Mouse (Mus musculus): ENCODE measurements around the gene Kl.

The Kl gene

DNA sequence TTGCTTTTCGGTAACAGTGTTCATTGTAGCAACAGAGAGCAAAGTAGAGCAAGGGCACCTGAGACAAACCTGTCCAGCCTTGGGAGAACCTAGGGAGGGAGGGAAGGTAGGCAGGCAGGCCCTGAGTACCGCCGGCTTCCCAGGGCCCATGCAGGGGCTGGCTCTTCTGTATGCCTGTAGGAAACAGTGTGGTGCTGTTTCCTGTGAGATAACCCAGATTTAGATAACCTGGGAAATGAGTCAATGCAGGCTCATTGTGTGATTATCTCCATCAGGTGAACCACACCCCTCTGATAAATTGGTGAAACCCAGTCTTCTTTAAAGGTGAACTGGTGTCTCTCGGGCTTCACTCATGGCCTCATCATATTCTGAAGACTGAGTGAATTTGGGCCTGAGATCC lies 73.7 kb downstream of the Kl start:
- DNase-seq (ENCODE audit: low read depth in 2 of 2, low spot score in 2 of 2): no peak

DNA sequence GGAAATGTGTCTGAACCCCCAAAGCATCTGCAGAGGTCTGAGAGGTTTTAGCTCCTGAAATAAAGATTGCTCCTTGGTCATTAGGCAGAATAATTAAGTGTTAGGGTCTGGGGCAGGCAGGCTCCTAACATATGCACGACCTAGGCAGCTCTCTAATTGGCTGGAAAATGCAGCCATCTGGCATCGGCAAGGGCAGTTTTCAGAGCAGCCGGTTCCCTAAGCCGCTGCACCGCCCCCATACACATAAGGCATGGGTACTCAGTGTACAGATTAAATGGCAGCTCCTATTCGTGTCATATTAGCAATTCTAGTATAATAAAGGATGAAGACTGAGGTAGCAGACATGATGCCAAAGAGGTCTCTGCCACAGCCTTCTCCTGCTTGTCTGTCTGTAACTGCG lies 74.8 kb downstream of the Kl start:
- no peak for DNase-seq (ENCODE audit: low read depth in 2 of 2, low spot score in 2 of 2)

DNA sequence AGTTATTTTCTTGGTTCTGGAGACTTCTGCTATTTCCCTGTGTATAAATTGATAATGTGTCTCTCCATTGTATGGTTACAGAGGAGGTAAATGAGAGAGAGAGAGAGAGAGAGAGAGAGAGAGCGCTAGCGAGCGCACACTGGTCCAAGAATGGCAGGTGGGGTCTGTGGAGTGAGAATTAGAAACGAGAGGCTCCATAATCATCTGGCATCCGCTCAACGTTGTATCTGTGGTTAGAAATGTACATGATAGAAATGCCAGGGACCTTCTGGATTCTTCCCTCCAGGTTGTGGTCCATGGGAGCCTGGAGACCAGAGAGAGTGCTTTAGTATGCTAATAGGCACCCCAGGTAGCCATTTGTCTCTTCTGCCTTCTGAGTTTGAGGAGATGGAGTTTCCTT lies 76.5 kb downstream of the Kl start:
- no peak for DNase-seq (ENCODE audit: low read depth in 2 of 2, low spot score in 2 of 2)

DNA sequence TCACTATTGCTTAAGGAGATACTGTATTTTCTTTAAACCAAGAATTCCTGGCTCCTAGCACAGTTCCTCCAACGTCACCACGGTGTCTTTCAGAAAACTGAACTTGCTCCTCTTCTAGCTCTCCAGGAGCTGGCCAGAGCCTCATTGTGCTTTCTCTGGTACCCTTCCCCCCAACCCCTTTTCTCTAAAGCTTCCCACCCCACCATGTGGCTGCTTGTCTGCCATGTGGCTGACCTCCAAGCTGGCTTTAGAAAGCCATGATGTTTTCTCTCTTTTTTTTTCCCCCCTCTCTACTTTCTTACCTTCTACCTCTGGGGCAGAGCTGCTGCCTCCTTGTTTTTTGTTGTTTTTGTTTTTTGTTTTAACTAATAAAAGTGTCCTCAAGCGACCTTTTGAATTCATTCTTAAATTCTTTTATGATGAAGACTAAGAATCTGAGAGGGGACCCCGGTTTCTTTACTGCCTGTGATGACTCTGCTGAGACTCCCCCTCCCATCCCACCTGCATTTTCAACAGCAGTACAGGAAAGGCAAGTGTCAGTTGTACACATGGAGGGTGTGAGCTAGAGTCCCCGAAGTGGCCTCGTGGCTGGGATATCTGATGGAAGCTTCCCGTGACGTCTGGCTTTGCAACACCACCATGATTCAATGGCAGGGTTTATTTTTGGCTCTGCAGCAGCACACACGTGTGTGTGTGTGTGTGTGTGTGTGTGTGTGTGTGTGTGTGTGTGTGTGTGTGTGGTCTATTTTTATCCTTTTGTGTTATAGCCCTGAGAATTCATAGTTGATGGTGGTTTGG lies 82.5 kb downstream of the Kl start:
- DNase-seq (ENCODE audit: low read depth in 2 of 2, low spot score in 2 of 2): no peak

DNA sequence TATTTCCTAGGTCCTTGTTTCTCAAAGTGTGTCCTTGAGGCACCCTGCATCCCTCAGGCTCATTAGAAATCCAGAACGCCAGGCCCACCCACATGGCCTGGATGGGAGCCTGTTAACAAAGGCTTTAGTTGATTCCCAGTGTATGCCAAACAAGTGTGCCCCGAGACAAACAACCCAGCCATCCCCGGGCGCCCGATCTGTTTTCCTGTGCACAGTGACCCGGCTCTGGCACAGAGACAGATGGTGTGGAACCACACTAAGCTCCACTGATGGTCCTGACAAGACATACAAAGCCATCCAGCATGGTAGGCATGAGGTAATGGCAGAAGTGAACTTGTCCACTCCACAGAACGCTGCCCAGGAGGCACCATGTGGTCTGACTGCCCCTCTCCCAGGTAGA lies 85.5 kb downstream of the Kl start:
- DNase-seq (ENCODE audit: low read depth in 2 of 2, low spot score in 2 of 2): no peak

DNA sequence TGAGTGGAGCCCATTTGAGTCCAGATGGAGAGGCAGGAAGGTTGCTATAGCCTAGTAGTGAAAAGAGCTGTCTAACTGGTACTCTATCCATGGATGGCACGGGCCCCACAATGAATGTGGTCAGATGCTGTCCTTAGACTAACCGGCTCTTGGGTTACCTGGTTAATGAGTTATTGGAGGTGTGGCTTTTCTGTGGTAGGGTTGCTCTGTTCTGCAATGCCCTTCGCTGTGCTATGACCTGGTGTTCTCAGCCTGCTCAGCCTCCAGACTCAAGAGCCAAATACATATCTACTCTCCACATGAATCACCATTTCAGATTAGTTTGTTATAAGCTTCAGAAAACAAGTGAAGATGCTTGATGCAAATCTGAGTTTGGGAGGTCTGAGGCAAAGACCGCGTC lies 90.5 kb downstream of the Kl start:
- DNase-seq (ENCODE audit: low read depth in 2 of 2, low spot score in 2 of 2): no peak
